Mouse (Mus musculus) CD4-positive, CD25-positive, alpha-beta regulatory T cell, adult 9 weeks (primary cell): ENCODE measurements around the gene Olfr774. TPM values are rescaled to one million over a fixed set of nuclear protein-coding genes. Genes with fewer than 3 reads are reported as not detected.

Experiments
- polyA plus RNA-seq: library from polyadenylated mRNA; unstranded; fragments of 100-300 nt; shearing (Covaris generic); gene quantifications from one replicate; pipeline ENCODE4 v1.2.1, GENCODE M21; 2017

Olfr774 gene
- polyA plus RNA-seq = not detected

DNA sequence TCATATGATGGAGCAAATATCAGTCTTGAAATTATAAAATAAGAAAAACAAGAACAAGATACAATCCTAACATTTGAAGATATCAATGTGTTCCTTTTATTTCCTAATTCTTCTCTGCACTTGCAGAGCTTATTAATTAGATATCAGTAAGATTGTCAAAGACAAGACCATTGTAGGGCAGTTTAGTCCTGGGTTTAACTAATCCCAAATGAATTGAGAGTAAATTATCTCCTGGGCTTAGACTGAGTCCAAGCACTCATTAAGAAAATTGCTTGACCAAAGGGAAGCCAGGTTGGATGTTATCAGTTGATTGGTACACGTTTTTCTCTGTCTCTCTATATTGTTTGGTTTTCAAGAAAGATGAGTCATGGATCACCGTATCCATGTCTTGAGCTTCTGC, at the start of gene Olfr774:
TSS of gene Olfr774 (plus strand) at position 301 of the 400 bp plus-strand sequence.

DNA sequence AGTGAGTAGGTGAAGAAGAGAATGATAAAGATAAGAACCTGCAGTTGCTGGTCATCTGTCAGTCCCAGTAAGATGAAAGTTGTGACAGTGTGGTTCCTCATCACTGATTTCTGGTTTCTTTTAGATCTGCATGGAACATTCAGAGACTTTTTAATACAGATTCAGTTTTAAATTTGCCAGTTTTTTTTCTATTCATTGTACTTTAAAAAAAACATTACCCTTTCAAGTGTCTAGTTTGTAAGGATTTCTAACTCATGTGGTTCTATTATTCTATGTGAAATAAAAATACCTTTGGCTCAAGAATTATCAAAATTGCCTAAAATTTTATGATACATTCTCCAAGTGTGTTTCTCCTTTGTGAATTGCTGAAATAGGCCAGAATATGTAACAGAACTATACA, 48.7 kb upstream of the Olfr774 start, which contains the start of gene Olfr773:
TSS of gene Olfr773 (minus strand) at position 101 of the 400 bp plus-strand sequence.

DNA sequence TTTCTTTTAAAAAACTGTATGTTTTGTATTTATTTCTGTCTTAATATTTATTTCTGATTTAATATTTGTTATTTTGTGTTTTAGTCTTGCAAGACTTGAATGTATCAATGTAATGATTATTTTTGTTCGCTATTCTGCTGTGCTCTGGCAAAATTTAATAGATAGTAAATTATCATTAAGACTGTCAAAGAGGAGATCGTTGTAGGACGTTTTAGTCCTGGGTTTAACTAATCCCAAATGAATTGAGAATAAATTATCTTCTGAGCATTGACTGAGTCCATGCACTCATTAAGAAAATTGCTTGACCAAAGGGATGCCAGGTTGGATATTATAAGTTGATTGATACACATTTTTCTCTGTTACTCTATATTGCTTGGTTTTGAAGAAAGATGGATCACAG, 12.1 kb downstream of the Olfr774 start, which contains the start of gene Olfr775:
TSS of gene Olfr775 (plus strand) at position 301 of the 400 bp plus-strand sequence.

DNA sequence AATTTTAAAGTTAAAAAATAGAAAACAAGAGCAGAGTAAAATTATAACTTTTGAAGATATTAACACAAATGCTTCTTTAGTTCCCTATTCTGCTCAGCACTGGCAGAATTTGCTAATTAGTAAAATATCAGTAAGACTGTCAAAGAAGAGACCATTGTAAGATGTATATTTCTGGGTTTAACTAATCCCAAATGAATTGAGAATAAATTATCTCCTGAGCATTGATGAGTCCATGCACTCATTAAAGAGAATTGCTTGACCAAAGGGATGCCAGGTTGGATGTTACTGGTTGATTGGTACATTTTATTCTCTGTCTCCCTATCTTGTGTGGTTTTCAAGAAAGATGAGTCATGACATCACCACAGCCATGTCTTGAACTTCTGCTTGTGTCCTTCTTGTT, 22.8 kb downstream of the Olfr774 start, which contains the start of gene Olfr776:
TSS of gene Olfr776 (plus strand) at position 301 of the 400 bp plus-strand sequence.

DNA sequence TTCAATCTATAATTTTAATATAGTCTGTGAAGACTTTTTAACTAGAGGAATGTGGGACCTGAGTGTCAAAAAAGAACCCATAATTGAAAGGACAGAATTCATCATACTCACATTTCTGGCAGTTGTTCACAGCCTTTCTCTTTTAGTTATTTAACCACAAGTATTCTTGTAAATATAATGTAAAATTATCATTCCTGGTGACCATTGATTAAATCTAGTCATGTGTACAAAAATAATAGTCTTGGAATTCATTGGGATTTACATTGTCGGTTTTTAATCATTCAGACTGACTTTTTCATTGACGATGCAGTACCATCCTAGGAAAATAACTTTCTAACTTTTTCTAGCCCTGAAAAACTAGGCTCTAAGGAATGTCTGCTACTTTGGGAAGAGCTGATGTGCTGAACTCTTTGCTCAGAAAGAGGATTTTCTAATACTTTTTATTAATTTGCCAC, 35.1 kb downstream of the Olfr774 start, which contains the start of gene Olfr777:
TSS of gene Olfr777 (minus strand) at position 405 of the 455 bp plus-strand sequence.

Other genes with a start within 250 kb of the Olfr774 start
- not detected for gene Olfr9, start 246.8 kb upstream of the Olfr774 start, polyA plus RNA-seq
- not detected for gene Olfr763, start 225.4 kb upstream of the Olfr774 start, polyA plus RNA-seq
- gene Olfr764-ps1, start 196.3 kb upstream of the Olfr774 start, polyA plus RNA-seq = not detected
- gene Olfr765, start 186.2 kb upstream of the Olfr774 start, polyA plus RNA-seq = not detected
- not detected for gene Olfr766-ps1, start 167.2 kb upstream of the Olfr774 start, polyA plus RNA-seq
- not detected for gene Olfr767, start 153.3 kb upstream of the Olfr774 start, polyA plus RNA-seq
- not detected for gene Olfr768, start 136.8 kb upstream of the Olfr774 start, polyA plus RNA-seq
- gene Olfr769, start 118.3 kb upstream of the Olfr774 start, polyA plus RNA-seq = not detected
- not detected for gene Olfr770, start 97.2 kb upstream of the Olfr774 start, polyA plus RNA-seq
- gene Olfr771, start 71.5 kb upstream of the Olfr774 start, polyA plus RNA-seq = not detected
- not detected for gene Olfr772, start 58.3 kb upstream of the Olfr774 start, polyA plus RNA-seq
- gene Olfr773, start 48.8 kb upstream of the Olfr774 start, polyA plus RNA-seq = not detected
- not detected for gene Olfr775, start 12.2 kb downstream of the Olfr774 start, polyA plus RNA-seq
- not detected for gene Olfr776, start 22.9 kb downstream of the Olfr774 start, polyA plus RNA-seq
- gene Olfr777, start 35.3 kb downstream of the Olfr774 start, polyA plus RNA-seq = not detected
- gene Olfr780, start 81.9 kb downstream of the Olfr774 start, polyA plus RNA-seq = not detected
- gene Olfr781, start 92.7 kb downstream of the Olfr774 start, polyA plus RNA-seq = not detected
- gene Olfr782, start 112.6 kb downstream of the Olfr774 start, polyA plus RNA-seq = not detected
- not detected for gene Olfr784, start 147.9 kb downstream of the Olfr774 start, polyA plus RNA-seq
- not detected for gene Olfr785, start 169.2 kb downstream of the Olfr774 start, polyA plus RNA-seq
- gene Olfr786, start 191.1 kb downstream of the Olfr774 start, polyA plus RNA-seq = not detected
- gene Olfr787, start 225.7 kb downstream of the Olfr774 start, polyA plus RNA-seq = not detected
- not detected for gene Olfr788, start 234.8 kb downstream of the Olfr774 start, polyA plus RNA-seq
- not detected for gene Olfr789, start 248.5 kb downstream of the Olfr774 start, polyA plus RNA-seq